Mouse (Mus musculus) ES-Bruce4 (cell line): ENCODE data around the gene Xrcc1. TPM values are rescaled to one million over a fixed set of nuclear protein-coding genes. Genes with fewer than 3 reads are reported as not detected.

ENCODE experiments used
- H3K27ac ChIP-seq: 2 replicates; pipeline ENCODE4 v1.5.1; 2012; ENCODE audit warnings: low read length, inconsistent platforms; ENCODE audit not compliant: insufficient read depth
- H3K27me3 ChIP-seq: 2 replicates; pipeline ENCODE4 v1.6.1; 2012; ENCODE audit warnings: mild to moderate bottlenecking, low read length, inconsistent platforms; ENCODE audit not compliant: control insufficient read depth, poor library complexity, insufficient read depth, severe bottlenecking
- H3K36me3 ChIP-seq: 2 replicates; pipeline ENCODE4 v1.6.1; 2012; ENCODE audit warnings: inconsistent platforms, mild to moderate bottlenecking, low read length, moderate library complexity; ENCODE audit not compliant: control insufficient read depth, poor library complexity, insufficient read depth, severe bottlenecking
- H3K4me1 ChIP-seq: one replicate; pipeline ENCODE4 v1.8.1; 2011; ENCODE audit warnings: low read length; ENCODE audit not compliant: control insufficient read depth, insufficient read depth
- H3K4me3 ChIP-seq: 2 replicates; pipeline ENCODE4 v1.5.1; 2011; ENCODE audit warnings: low read depth, mild to moderate bottlenecking, low read length
- H3K9ac ChIP-seq: 2 replicates; pipeline ENCODE4 v1.6.1; 2012; ENCODE audit warnings: low read depth, mild to moderate bottlenecking, inconsistent platforms; ENCODE audit not compliant: poor library complexity, severe bottlenecking
- H3K9me3 ChIP-seq: replicated peaks from 2 replicates; pipeline ENCODE4 v1.6.1; 2012; ENCODE audit warnings: mild to moderate bottlenecking, low read length, inconsistent platforms; ENCODE audit not compliant: control insufficient read depth, poor library complexity, insufficient read depth, severe bottlenecking
- CTCF ChIP-seq: IDR thresholded peaks from one replicate; pipeline ENCODE4 v1.8.1; 2011; ENCODE audit warnings: low read depth, low read length
- EP300 ChIP-seq: IDR thresholded peaks from 2 replicates; pipeline ENCODE4 v1.6.1; 2011; ENCODE audit warnings: low read depth, low read length; ENCODE audit not compliant: insufficient read depth
- POLR2A ChIP-seq: IDR thresholded peaks from one replicate; pipeline ENCODE4 v1.8.1; 2011; ENCODE audit warnings: low read length; ENCODE audit not compliant: insufficient read depth
- polyA plus RNA-seq: library from polyadenylated mRNA; stranded (reverse); fragments of >200 nt; gene quantifications from 2 replicates; pipeline ENCODE4 v1.2.4, GENCODE M21; 2011; ENCODE audit warnings: low read depth; ENCODE audit not compliant: missing spikeins, insufficient read depth, insufficient read length

Gene Xrcc1
- polyA plus RNA-seq, 1 experiment: 85.8 TPM

DNA sequence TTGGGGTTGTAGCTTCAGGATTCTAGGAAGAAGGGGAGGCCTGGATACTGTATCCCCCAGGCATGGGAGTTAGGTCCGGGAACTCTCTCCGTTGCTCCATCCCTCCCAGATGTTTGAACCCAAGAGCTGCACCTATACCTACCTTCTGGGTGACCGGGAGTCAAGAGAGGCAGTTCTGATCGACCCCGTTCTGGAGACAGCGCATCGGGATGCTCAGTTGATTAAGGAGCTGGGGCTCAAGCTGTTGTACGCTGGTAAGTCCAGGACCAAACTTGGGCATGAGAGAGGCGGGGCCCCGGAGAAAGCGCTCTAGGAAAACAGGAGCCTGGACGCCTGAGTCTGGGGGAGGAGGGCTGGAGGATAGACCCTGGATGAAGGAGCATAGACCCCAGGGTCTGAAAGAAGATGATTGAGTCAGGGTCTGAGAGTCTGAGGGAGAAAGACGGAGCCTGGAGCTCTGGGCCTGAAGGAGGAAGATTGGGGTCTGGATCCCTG lies 48.3 kb downstream of the Xrcc1 start:
- Histone ChIP-seq H3K9ac (peak overlapping the region; percentile 86), H3K4me3 (peak overlapping the region; percentile 88), H3K27me3 (no peaks in the 10 kb centered on the region; the same call in 1 of the 2 replicates), H3K4me1 (peaks cover 3% of the 10 kb centered on the region), H3K27ac (no peak overlapping the region), H3K9me3 (no peaks in the 10 kb centered on the region), H3K36me3 (no peaks in the 10 kb centered on the region)
- TF ChIP-seq CTCF (no peak), EP300 (no peak), POLR2A (no peak)

GRCm38 (mm10) chr7:24595464-24595863 lies 49.4 kb downstream of the Xrcc1 start:
- H3K9ac ChIP-seq: no peak overlapping the region
- H3K4me1 ChIP-seq: peaks cover 4% of the 10 kb centered on the region
- TF ChIP-seq EP300: no peak
- no peak for TF ChIP-seq CTCF
- no peak for TF ChIP-seq POLR2A
- no peak overlapping the region for H3K27ac ChIP-seq
- no peaks in the 10 kb centered on the region; the same call in 1 of the 2 replicates for H3K27me3 ChIP-seq
- H3K4me3 ChIP-seq: no peak overlapping the region
- H3K36me3 ChIP-seq: no peaks in the 10 kb centered on the region
- no peaks in the 10 kb centered on the region for H3K9me3 ChIP-seq

GRCm38 (mm10) chr7:24598121-24598520 lies 52.0 kb downstream of the Xrcc1 start:
- H3K4me1 ChIP-seq: peaks cover 4% of the 10 kb centered on the region
- no peaks in the 10 kb centered on the region for H3K36me3 ChIP-seq
- no peaks in the 10 kb centered on the region; the same call in 1 of the 2 replicates for H3K27me3 ChIP-seq
- TF ChIP-seq CTCF (no peak), EP300 (no peak), POLR2A (no peak)
- H3K4me3 ChIP-seq: no peak overlapping the region
- H3K9me3 ChIP-seq: no peaks in the 10 kb centered on the region
- H3K9ac ChIP-seq: no peak overlapping the region
- H3K27ac ChIP-seq: no peak overlapping the region

DNA sequence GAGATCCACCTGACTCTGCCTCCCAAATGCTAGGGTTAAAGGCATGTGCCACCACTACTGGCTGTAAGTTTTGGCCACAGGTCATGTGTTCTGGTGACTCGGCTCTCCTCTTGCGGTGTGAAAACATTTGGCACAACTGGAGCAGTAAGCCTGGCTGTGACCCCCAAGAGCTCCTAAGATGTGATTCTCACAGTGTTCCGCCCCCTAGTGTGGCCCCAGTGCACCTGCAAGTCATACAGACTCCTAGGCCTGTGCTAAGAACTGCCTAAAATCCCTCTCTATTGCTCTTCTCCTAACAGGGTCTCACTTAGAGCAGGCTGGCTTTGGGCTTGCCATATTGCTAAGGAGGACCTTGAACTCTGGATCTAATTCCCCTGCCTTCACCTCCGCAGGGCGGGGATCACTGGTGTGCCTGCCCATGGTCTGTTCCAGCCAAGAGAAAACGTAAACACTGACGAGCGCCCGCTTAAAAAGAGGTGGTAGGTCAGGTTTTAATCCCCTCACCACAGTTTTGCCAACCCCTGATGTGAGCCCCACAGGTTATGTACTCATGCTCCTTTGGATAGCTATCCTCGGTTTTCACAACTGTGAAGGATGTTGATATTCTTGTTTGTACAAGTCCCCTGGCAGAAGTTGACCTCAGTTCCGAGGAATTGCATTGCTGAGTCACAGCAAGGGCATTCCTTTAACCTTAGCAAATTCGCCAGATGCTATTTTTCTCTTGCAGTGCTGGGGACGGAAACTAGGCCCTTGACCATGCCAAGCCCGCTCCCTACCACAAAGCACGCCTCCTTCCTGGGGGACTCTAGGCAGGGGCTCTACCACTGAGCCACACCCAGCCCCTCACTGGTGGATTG lies 53.4 kb downstream of the Xrcc1 start:
- Histone ChIP-seq H3K36me3 (no peaks in the 10 kb centered on the region), H3K4me1 (peaks cover 4% of the 10 kb centered on the region), H3K27ac (peak overlapping the region; percentile 11), H3K9me3 (no peaks in the 10 kb centered on the region), H3K27me3 (no peaks in the 10 kb centered on the region; the same call in 1 of the 2 replicates), H3K9ac (no peak overlapping the region), H3K4me3 (no peak overlapping the region)
- peak; percentile 75 for TF ChIP-seq CTCF
- no peak for TF ChIP-seq EP300
- no peak for TF ChIP-seq POLR2A

- TF ChIP-seq EP300: no peak; the same call in 1 of the 2 replicates
- TF ChIP-seq POLR2A: no peak
- TF ChIP-seq CTCF: peak; percentile 100
- no peaks in the 10 kb centered on the region for H3K36me3 ChIP-seq
- H3K27ac ChIP-seq: no peak overlapping the region
- peaks cover 2% of the 10 kb centered on the region for H3K4me1 ChIP-seq
- H3K4me3 ChIP-seq: no peak overlapping the region
- H3K9ac ChIP-seq: no peak overlapping the region
- no peaks in the 10 kb centered on the region for H3K27me3 ChIP-seq
- no peaks in the 10 kb centered on the region for H3K9me3 ChIP-seq
Measured at GRCm38 (mm10) chr7:24600941-24601597, 55.0 kb downstream of the Xrcc1 start.

DNA sequence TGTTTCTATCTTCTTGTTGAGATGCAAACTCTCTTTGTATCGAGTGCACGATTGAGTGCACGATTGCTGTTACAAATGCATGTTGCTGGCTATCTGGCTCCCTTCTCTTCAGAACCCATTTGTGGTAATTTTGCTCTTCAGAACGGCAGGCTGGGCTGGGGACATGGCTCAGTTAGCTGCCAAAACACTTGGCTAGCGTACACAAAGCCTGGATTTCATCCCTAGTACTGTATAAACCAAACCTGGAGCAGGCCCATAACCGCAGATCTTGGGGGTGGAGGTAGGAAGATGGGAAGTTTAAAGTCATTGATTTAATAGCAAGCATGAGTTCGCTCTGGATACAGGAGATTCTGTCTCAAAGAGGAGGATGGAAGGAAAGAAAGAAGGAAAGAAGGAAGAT lies 59.5 kb downstream of the Xrcc1 start:
- H3K27me3 ChIP-seq: no peaks in the 10 kb centered on the region
- H3K4me1 ChIP-seq: peaks cover 2% of the 10 kb centered on the region
- H3K9ac ChIP-seq: no peak overlapping the region
- no peak overlapping the region for H3K27ac ChIP-seq
- TF ChIP-seq EP300: no peak
- TF ChIP-seq POLR2A: no peak
- TF ChIP-seq CTCF: no peak
- H3K36me3 ChIP-seq: no peaks in the 10 kb centered on the region
- no peaks in the 10 kb centered on the region for H3K9me3 ChIP-seq
- no peak overlapping the region for H3K4me3 ChIP-seq
